Mouse (Mus musculus): ENCODE results near the gene Kcnk12. TPM values are rescaled to one million over a fixed set of nuclear protein-coding genes. Genes with fewer than 3 reads are reported as not detected.

Gene Kcnk12
- 1 to 10 TPM; 3.3 to 3.4 TPM for total RNA-seq (2023)

DNA sequence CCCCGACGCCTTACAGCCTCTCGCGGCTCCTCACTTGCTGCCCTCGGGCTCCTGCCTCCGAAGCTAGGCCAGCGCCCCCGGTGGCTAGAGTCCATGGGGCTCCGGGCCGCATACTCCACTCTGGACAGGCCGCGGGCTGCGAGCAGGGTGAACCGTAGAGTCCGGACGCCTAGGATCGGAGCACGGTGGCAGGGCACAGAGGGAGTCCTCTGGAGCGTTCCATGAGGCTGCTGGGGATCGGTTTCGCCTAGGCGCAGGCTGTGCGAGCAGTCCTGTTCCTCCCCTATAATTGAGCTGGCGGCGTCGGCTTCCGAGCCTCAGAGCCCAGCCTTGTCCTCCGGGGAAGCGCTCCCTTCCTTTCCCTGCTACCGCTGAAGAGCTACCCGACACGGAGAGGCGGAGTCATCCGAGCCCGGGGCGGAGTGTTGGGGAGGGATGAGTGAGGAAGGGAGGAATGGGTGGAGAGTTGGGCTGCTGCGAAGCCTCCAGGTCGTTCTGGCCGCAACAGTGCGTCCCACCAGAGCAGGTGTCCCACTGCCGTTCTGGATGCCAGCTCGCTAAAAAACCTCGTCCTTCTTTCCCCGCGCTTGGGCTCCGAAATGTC is at the start of gene Kcnk12:
Gene Kcnk12 (minus strand): TSS at position 307 of the 604 bp plus-strand sequence.

Other genes starting within 250 kb of the Kcnk12 start
- under 1 TPM; 0.30 to 0.58 TPM for gene Epcam, start 162.0 kb downstream of the Kcnk12 start, total RNA-seq (2023)
- 10 to 100 TPM; 13.6 to 13.9 TPM for gene Msh2, start 125.7 kb downstream of the Kcnk12 start, total RNA-seq (2023)
- not detected for gene Rpl36-ps4, start 123.0 kb upstream of the Kcnk12 start, total RNA-seq (2023)
- 10 to 100 TPM; 10.9 to 11.5 TPM for gene Msh6, start 177.1 kb upstream of the Kcnk12 start, total RNA-seq (2023)

All from monocyte, adult 59 days (primary cell).